Mouse (Mus musculus): ENCODE measurements around the gene Nfatc2. TPM values are rescaled to one million over a fixed set of nuclear protein-coding genes. Genes with fewer than 3 reads are reported as not detected.

Gene Nfatc2
- polyA plus RNA-seq, 1 experiment from 2014 or later: 13.2 TPM

DNA sequence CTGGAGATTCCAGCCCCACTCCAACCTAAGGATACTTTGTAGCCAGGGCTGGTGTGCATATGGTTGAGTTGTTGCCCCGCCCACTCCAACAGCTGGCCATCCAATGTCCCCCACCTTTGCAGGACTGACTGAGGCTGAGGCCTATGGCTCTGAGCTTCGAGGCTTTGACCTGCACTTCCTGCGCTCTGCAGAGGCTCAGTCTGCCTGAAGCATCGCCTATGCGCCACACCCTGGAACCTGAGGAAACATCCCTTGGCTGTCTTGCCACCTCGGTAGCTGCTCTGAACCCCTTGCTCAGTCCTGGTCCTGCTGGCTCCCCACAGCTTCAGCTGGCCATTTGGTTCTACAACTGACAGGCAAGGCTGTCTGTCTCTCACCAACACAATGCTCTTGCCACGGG, 24.1 kb downstream of the Nfatc2 start:
- Histone ChIP-seq H3K9me3 (ENCODE audit: control insufficient read depth, low read length) (no peaks in the 10 kb centered on the region), H3K27me3 (ENCODE audit: control insufficient read depth, insufficient read depth, low read length) (no peaks in the 10 kb centered on the region), H3K27ac (replicated peaks in 1 of 2; ENCODE audit: control insufficient read depth in 1 of 2, insufficient read depth in 1 of 2, low read depth in 2 of 2, low read length in 2 of 2) (no peak overlapping the region), H3K4me3 (ENCODE audit: control insufficient read depth in 1 of 2, insufficient read depth in 1 of 2, low read depth in 1 of 2, low read length in 2 of 2) (no peak overlapping the region), H3K9ac (ENCODE audit: low read length) (no peak overlapping the region), H3K4me2 (ENCODE audit: low read length) (no peak overlapping the region), H3K36me3 (ENCODE audit: control insufficient read depth, insufficient read depth, low read length) (no peaks in the 10 kb centered on the region), H3K4me1 (ENCODE audit: control insufficient read depth in 2 of 2, insufficient read depth in 2 of 2, low read length in 2 of 2) (peaks cover 59 to 66% of the 10 kb centered on the region in 2 experiments)
- 69% methylated on average over 7 of the region's 7 CpGs for WGBS
- no peak for ATAC-seq (ENCODE audit: insufficient number of reproducible peaks, insufficient read depth, low FRiP score, low read depth)

DNA sequence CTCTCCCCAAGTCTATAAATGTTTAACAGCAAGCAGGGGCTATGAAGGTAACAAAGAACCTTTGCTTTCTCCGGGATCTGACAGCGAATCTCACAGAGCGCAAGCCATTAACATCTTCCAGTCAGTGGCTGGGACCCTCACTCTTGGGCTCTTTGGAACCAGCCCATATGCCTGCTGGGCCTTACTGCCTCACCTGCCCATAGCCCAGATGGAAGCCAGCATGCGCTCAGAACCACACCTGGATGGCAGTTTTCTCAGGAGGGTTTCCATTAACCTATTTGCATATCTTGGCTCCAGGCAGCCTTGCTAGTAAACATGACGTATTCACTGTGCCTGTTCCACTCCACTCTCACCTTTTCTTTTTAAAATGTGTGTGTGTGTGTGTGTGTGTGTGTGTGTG, 25.6 kb downstream of the Nfatc2 start:
- H3K4me1 ChIP-seq (ENCODE audit: control insufficient read depth in 2 of 2, insufficient read depth in 2 of 2, low read length in 2 of 2): peaks cover 54 to 58% of the 10 kb centered on the region in 2 experiments
- H3K4me2 ChIP-seq (ENCODE audit: low read length): no peak overlapping the region
- H3K27ac ChIP-seq (replicated peaks in 1 of 2; ENCODE audit: control insufficient read depth in 1 of 2, insufficient read depth in 1 of 2, low read depth in 2 of 2, low read length in 2 of 2): peak overlapping the region in 1 of 2 experiments; percentile 53; a peak in 1 of 4 replicates
- 92% methylated on average over 5 of the region's 5 CpGs for WGBS
- ATAC-seq (ENCODE audit: insufficient number of reproducible peaks, insufficient read depth, low FRiP score, low read depth): no peak
- H3K9ac ChIP-seq (ENCODE audit: low read length): no peak overlapping the region
- no peaks in the 10 kb centered on the region for H3K27me3 ChIP-seq (ENCODE audit: control insufficient read depth, insufficient read depth, low read length)
- H3K4me3 ChIP-seq (ENCODE audit: control insufficient read depth in 1 of 2, insufficient read depth in 1 of 2, low read depth in 1 of 2, low read length in 2 of 2): no peak overlapping the region
- no peaks in the 10 kb centered on the region; the same call in 1 of the 2 replicates for H3K9me3 ChIP-seq (ENCODE audit: control insufficient read depth, low read length)
- H3K36me3 ChIP-seq (ENCODE audit: control insufficient read depth, insufficient read depth, low read length): peaks cover 5% of the 10 kb centered on the region

DNA sequence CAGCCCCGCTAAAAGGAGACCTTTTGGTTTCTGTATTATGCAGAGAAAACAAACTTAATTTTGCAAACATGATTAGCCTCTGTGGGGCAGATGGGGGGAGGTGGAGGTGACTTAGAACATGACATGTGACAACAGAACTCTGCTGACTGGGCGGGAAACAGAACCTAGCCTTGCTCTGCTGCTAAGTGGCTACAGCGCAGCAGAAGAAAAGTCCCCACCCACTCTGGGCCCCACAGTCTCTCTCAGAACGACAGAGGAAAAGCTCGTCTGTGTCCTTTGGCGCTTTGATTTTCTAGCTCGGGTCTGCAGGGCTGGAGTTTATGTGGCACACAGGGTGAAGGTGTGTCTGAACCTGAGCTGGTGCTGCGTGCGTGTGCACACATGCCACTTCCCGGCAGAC, 26.5 kb downstream of the Nfatc2 start:
- ATAC-seq (ENCODE audit: insufficient number of reproducible peaks, insufficient read depth, low FRiP score, low read depth): no peak
- Histone ChIP-seq H3K36me3 (ENCODE audit: control insufficient read depth, insufficient read depth, low read length) (peaks cover 14% of the 10 kb centered on the region), H3K27me3 (ENCODE audit: control insufficient read depth, insufficient read depth, low read length) (no peaks in the 10 kb centered on the region), H3K9me3 (ENCODE audit: control insufficient read depth, low read length) (no peaks in the 10 kb centered on the region; the same call in 1 of the 2 replicates), H3K4me3 (ENCODE audit: control insufficient read depth in 1 of 2, insufficient read depth in 1 of 2, low read depth in 1 of 2, low read length in 2 of 2) (no peak overlapping the region), H3K4me1 (ENCODE audit: control insufficient read depth in 2 of 2, insufficient read depth in 2 of 2, low read length in 2 of 2) (peaks cover 45 to 49% of the 10 kb centered on the region in 2 experiments), H3K27ac (replicated peaks in 1 of 2; ENCODE audit: control insufficient read depth in 1 of 2, insufficient read depth in 1 of 2, low read depth in 2 of 2, low read length in 2 of 2) (peak overlapping the region; percentile 38 to 53; a peak in 3 of 4 replicates), H3K9ac (ENCODE audit: low read length) (peak overlapping the region; percentile 26; the same call in 1 of the 2 replicates), H3K4me2 (ENCODE audit: low read length) (0 out of 2 replicates have a peak overlapping the region, but pooled peaks have one; percentile 4)
- WGBS: 44% methylated on average over 10 of the region's 10 CpGs

- Histone ChIP-seq H3K4me2 (ENCODE audit: low read length) (no peak overlapping the region), H3K4me1 (ENCODE audit: control insufficient read depth in 2 of 2, insufficient read depth in 2 of 2, low read length in 2 of 2) (peaks cover 35 to 38% of the 10 kb centered on the region in 2 experiments), H3K9ac (ENCODE audit: low read length) (no peak overlapping the region), H3K9me3 (ENCODE audit: control insufficient read depth, low read length) (no peaks in the 10 kb centered on the region; the same call in 1 of the 2 replicates), H3K4me3 (ENCODE audit: control insufficient read depth in 1 of 2, insufficient read depth in 1 of 2, low read depth in 1 of 2, low read length in 2 of 2) (no peak overlapping the region), H3K36me3 (ENCODE audit: control insufficient read depth, insufficient read depth, low read length) (peaks cover 25% of the 10 kb centered on the region), H3K27ac (replicated peaks in 1 of 2; ENCODE audit: control insufficient read depth in 1 of 2, insufficient read depth in 1 of 2, low read depth in 2 of 2, low read length in 2 of 2) (0 out of 4 replicates have a peak overlapping the region, but pooled peaks of 1 of the 2 experiments have one; percentile 53), H3K27me3 (ENCODE audit: control insufficient read depth, insufficient read depth, low read length) (no peaks in the 10 kb centered on the region)
- 75% methylated on average over 3 of the region's 3 CpGs for WGBS
- no peak for ATAC-seq (ENCODE audit: insufficient number of reproducible peaks, insufficient read depth, low FRiP score, low read depth)
Observed at GRCm38 (mm10) chr2:168573866-168574265, 27.6 kb downstream of the Nfatc2 start.

DNA sequence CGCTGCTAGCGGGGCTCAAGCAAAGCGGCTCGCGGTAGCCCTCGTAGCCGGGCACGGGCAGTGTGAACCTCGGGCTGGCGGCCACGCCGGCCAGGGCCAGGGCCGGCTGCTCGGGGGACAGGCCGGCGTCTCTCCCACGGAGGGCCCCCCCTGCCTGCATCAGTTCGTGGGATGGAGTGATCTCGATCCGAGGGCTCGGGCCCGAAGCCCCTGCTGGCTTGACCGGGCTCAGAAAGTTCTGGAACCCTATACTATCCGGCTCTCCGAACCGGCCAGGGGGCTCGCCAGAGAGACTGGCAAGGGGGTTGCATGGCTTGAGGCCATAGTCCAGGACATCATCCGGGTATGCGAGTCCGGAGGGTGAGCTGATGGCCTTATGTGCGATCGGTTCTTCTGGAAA, 30.2 kb downstream of the Nfatc2 start:
- H3K27ac ChIP-seq (replicated peaks in 1 of 2; ENCODE audit: control insufficient read depth in 1 of 2, insufficient read depth in 1 of 2, low read depth in 2 of 2, low read length in 2 of 2): no peak overlapping the region
- H3K4me2 ChIP-seq (ENCODE audit: low read length): no peak overlapping the region
- H3K9me3 ChIP-seq (ENCODE audit: control insufficient read depth, low read length): peaks cover 3% of the 10 kb centered on the region; the same call in 1 of the 2 replicates
- no peak overlapping the region for H3K9ac ChIP-seq (ENCODE audit: low read length)
- WGBS: 95% methylated on average over 32 of the region's 32 CpGs
- ATAC-seq (ENCODE audit: insufficient number of reproducible peaks, insufficient read depth, low FRiP score, low read depth): no peak
- peaks cover 46% of the 10 kb centered on the region for H3K36me3 ChIP-seq (ENCODE audit: control insufficient read depth, insufficient read depth, low read length)
- H3K4me1 ChIP-seq (ENCODE audit: control insufficient read depth in 2 of 2, insufficient read depth in 2 of 2, low read length in 2 of 2): peaks cover 18 to 21% of the 10 kb centered on the region in 2 experiments
- no peaks in the 10 kb centered on the region for H3K27me3 ChIP-seq (ENCODE audit: control insufficient read depth, insufficient read depth, low read length)
- no peak overlapping the region for H3K4me3 ChIP-seq (ENCODE audit: control insufficient read depth in 1 of 2, insufficient read depth in 1 of 2, low read depth in 1 of 2, low read length in 2 of 2)

GRCm38 (mm10) chr2:168565538-168566253, 35.8 kb downstream of the Nfatc2 start:
- peaks cover 36 to 42% of the 10 kb centered on the region in 2 experiments for H3K4me1 ChIP-seq (ENCODE audit: control insufficient read depth in 2 of 2, insufficient read depth in 2 of 2, low read length in 2 of 2)
- no peak overlapping the region for H3K4me2 ChIP-seq (ENCODE audit: low read length)
- 66% methylated on average over 19 of the region's 19 CpGs for whole genome bisulfite sequencing
- H3K27ac ChIP-seq (replicated peaks in 1 of 2; ENCODE audit: control insufficient read depth in 1 of 2, insufficient read depth in 1 of 2, low read depth in 2 of 2, low read length in 2 of 2): peak overlapping the region in 1 of 2 experiments; percentile 59; a peak in 2 of 4 replicates
- no peaks in the 10 kb centered on the region for H3K27me3 ChIP-seq (ENCODE audit: control insufficient read depth, insufficient read depth, low read length)
- peaks cover 39% of the 10 kb centered on the region for H3K36me3 ChIP-seq (ENCODE audit: control insufficient read depth, insufficient read depth, low read length)
- H3K4me3 ChIP-seq (ENCODE audit: control insufficient read depth in 1 of 2, insufficient read depth in 1 of 2, low read depth in 1 of 2, low read length in 2 of 2): no peak overlapping the region
- H3K9ac ChIP-seq (ENCODE audit: low read length): no peak overlapping the region
- 0 out of 2 replicates have a peak, but pooled peaks cover 3% of the 10 kb centered on the region for H3K9me3 ChIP-seq (ENCODE audit: control insufficient read depth, low read length)
- no peak for ATAC-seq (ENCODE audit: insufficient number of reproducible peaks, insufficient read depth, low FRiP score, low read depth)

DNA sequence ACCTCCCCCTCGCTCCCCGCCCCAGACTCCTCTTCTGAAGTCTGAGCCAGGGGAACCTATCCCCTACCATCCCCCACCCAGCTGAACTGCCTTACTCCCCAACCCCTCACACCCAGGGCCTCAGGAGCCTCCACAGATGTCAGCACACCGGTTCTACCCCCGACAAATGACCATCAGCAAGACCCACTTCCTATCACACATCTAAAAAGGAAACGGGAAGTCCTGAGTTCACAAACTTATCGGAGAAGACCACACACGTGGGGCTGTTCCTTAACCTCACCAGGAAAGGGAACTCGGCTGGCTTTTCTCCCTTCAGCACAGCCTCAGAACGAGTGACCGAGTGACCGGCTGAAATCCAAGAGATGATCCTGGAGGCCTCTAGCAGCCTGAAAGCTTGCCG, 38.3 kb downstream of the Nfatc2 start:
- no peak for ATAC-seq (ENCODE audit: insufficient number of reproducible peaks, insufficient read depth, low FRiP score, low read depth)
- Histone ChIP-seq H3K4me2 (ENCODE audit: low read length) (peak overlapping the region; percentile 35), H3K9ac (ENCODE audit: low read length) (peak overlapping the region; percentile 21; the same call in 1 of the 2 replicates), H3K9me3 (ENCODE audit: control insufficient read depth, low read length) (0 out of 2 replicates have a peak, but pooled peaks cover 3% of the 10 kb centered on the region), H3K27me3 (ENCODE audit: control insufficient read depth, insufficient read depth, low read length) (no peaks in the 10 kb centered on the region), H3K4me1 (ENCODE audit: control insufficient read depth in 2 of 2, insufficient read depth in 2 of 2, low read length in 2 of 2) (peaks cover 36 to 47% of the 10 kb centered on the region in 2 experiments), H3K27ac (replicated peaks in 1 of 2; ENCODE audit: control insufficient read depth in 1 of 2, insufficient read depth in 1 of 2, low read depth in 2 of 2, low read length in 2 of 2) (0 out of 4 replicates have a peak overlapping the region, but pooled peaks of 1 of the 2 experiments have one; percentile 28), H3K4me3 (ENCODE audit: control insufficient read depth in 1 of 2, insufficient read depth in 1 of 2, low read depth in 1 of 2, low read length in 2 of 2) (no peak overlapping the region), H3K36me3 (ENCODE audit: control insufficient read depth, insufficient read depth, low read length) (peaks cover 21% of the 10 kb centered on the region)
- WGBS: 23% methylated on average over 12 of the region's 12 CpGs

Measured in heart, embryonic 14.5 days (tissue).